Mouse (Mus musculus) mouse trophoblast stem cell (cell line): ENCODE data around the gene Syn3.

Source experiments
- in situ Hi-C, 2 experiments: fragments of 300-500 bp; cut with MseI, MboI; formaldehyde crosslinking; loops; 2 replicates in 1 of 2; 3 replicates in 1 of 2; pipeline ENCODE4 v1.15.1; 2025

Syn3 gene

GRCm38 (mm10) chr10:86011172-86011571 is 487.5 kb downstream of the Syn3 start:
- in situ Hi-C loops = no loop called here

- in situ Hi-C loops = no loop called here
These were observed 488.1 kb downstream of the Syn3 start for GRCm38 (mm10) chr10:86010636-86011035.

- in situ Hi-C loops = no loop called here
These were observed 489.0 kb downstream of the Syn3 start for GRCm38 (mm10) chr10:86009688-86010087.

GRCm38 (mm10) chr10:86006455-86006854 is 492.2 kb downstream of the Syn3 start:
- in situ Hi-C loops = no loop called here
